Mouse (Mus musculus) stomach, postnatal 0 days (tissue): ENCODE data around the gene Timm29.
A peak's percentile ranks its signal among the peaks of the same experiment; 100 is the strongest.

Experiments used
- CTCF ChIP-seq: IDR thresholded peaks from 2 replicates; pipeline ENCODE4 v1.5.1; 2016; ENCODE audit warnings: antibody characterized with exemption, low read depth, mild to moderate bottlenecking, moderate library complexity
- EP300 ChIP-seq: optimal IDR thresholded peaks from 2 replicates; pipeline ENCODE3; 2016; ENCODE audit warnings: antibody characterized with exemption

DNA sequence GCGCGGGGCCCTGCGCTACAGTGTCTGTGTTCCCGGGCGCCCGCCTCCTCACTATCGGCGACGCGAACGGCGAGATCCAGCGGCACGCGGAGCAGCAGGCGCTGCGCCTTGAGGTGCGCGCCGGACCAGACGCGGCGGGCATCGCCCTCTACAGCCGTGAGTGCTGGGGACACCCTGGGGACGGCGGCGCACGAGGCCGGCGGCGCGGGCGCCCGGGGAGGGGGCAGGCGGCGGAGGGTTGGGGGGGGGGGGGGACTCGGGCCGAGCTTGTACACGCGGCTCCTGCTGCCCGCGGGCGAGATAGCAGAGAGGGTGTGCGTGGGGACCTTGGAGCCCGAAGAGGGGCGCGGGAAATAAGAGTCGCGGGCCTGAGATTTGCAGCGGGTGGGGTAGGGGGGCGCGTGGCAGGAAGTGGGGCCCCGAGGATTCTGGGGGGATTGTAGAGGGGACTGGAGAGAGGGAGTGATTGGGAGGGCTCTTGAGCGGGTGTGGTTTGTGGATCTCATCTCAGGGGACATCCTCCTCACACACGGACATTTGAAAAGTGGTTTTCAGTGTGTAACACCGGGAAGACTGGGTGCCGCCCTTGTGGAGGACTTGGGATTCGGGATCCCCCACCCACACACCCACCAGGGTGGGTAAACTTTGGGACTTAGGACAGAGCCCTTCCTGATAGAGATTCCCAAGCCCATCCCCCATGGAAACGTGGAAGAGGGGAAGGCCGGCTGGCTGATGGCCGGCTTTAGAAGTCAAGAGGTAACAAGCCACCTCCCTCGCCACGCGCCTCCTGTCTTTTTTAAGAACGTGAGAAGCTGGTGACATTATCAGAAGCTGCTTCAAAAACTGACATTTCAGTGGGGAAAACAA, 45.2 kb upstream of the Timm29 start:
- TF ChIP-seq CTCF (peak; percentile 46), EP300 (no peak)
